Mouse (Mus musculus) spleen, adult 12 weeks (tissue): ENCODE data around the gene Abcb7.
"Not testable (repeated sequence)": the region's sequence is repeated elsewhere in the genome, so short reads cannot be mapped to it uniquely, and the experiment has no call there.

Experiments
- DNase-seq: peaks from one replicate; pipeline ENCODE4 v3.0.0; 2022; ENCODE audit warnings: low spot score

The Abcb7 gene

GRCm38 (mm10) chrX:104413183-104413983, at the start of gene Abcb7:
Gene Abcb7, minus strand, starts transcription at chrX:104413856.
- DNase-seq, result peak; percentile 65

GRCm38 (mm10) chrX:104461755-104462154, 48.1 kb upstream of the Abcb7 start:
- DNase-seq, result no peak

DNA sequence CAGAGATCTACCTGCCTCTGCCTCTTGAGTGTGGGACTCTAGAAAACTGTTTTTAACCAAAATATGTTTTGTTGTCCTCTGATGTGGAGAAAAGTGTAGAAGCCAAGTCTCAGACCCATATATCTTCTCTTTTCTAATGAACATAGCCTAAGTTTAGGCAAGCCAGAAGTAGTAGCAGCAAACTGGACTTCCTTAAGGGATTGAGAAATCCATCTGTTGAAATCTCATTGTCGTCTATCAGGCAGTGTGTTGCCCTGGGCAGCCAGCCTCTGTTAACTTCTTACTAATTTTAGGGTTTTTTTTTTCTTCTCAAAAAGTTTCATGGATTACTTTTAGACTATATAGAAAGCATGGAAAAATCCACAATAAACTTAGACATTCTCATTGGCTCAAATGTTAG, 38.8 kb upstream of the Abcb7 start:
- no peak for DNase-seq

GRCm38 (mm10) chrX:104433456-104433855, 19.8 kb upstream of the Abcb7 start:
- DNase-seq, result no peak

DNA sequence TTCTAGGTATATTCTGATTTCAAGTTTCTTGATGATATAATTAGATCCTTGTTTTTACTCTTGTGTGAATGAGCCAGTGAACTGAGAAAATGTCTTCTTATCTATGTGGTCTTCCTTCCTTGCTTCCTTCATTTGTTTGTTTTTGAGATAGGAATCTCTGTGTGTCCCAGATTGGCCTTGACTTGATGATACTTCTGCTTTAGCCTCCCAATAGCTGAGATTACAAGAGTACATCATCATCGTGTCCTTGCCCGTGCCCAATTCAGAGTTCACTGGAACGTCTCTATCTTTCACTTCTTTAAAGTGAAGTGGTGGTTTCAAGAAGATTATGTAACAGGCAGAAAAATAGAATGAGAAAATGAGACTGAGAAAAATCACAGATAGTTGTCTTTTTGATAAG, 14.5 kb upstream of the Abcb7 start:
- DNase-seq, result no peak

DNA sequence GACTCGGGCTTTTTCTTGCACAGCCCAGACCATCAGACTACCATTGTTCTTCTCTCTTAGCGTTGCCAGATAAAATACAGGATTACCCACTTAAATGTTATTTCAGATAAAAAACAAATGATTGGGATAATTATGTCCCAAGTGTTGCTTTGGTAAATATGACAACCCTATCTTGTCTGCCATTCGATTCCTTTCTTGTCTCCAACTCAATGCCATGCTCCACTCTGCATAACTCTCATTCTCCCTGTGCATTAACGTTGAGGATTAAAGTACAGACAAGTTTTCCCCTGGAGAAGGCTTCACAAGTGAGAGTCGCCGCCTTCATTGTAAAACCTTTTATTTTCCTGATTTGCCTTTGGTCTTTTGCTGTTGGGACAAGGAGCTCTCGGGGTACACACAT, 339 bp upstream of the Abcb7 start:
- no peak for DNase-seq

- no peak for DNase-seq
Measured at GRCm38 (mm10) chrX:104408137-104408536, 5.5 kb downstream of the Abcb7 start.

GRCm38 (mm10) chrX:104402463-104402862, 11.2 kb downstream of the Abcb7 start:
- DNase-seq, result no peak

GRCm38 (mm10) chrX:104401134-104401533, 12.5 kb downstream of the Abcb7 start:
- DNase-seq, result no peak

GRCm38 (mm10) chrX:104397526-104397925, 16.1 kb downstream of the Abcb7 start:
- DNase-seq, result no peak

DNA sequence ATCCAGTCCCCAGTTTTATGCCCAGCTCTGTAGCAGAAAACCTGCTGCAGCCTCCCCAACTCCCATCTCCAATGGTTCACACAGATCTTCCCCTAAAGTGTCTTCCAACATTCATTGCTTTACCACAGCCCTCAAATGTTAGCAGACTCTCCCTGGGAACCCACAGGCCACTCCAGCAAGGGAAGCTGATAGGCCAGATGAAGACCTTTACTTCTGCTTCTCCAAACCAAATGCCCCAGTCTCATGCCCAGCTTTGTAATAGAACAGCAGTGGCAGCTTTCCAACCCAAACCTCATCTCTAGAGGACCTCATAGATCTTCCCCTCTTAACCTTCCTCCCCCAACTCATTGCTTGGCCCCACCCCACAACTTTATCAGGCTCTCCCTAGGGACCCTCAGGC, 54.0 kb downstream of the Abcb7 start:
- no peak for DNase-seq

DNA sequence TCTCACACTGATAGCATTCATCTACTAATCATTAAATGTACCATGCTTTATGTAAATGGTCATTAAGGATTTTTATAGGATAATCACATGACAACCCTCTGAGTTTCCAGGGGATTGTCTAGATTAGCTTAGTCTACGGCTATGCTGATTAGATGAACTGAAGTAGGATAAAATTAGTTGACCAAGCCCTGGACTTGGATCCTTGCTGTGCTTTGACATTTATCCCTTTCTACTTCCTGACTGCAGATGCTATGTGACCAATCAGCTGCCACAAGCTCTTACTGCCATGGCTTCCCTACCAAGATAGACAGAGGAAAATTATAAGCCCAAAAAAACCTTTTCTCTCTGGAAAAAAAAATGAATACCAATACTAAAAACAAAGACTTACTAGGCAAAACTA, 57.8 kb downstream of the Abcb7 start:
- DNase-seq, result no peak

- DNase-seq, result not testable (repeated sequence)
Measured at GRCm38 (mm10) chrX:104348146-104348545, 65.5 kb downstream of the Abcb7 start.

- no peak for DNase-seq
Measured at GRCm38 (mm10) chrX:104291721-104292120, 121.9 kb downstream of the Abcb7 start.

DNA sequence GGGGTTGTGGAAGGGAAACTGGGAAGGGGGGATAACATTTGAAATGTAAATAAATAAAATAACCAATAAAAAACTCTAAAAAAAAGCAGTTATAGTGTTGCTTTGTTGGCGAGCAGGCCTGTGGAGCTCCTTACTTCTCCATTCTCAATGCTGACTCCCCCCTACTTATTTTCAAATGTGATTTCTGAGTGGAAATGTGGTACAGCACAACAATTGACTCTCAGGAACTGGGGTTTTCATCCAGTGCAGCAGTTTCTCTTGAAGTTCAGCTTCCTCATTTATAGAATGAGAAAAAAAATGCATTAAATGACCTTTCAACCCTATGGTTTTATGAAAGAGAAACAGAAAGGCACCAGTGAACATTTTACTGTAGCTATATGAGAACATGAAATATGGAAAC, 133.8 kb downstream of the Abcb7 start:
- DNase-seq, result no peak

- no peak for DNase-seq
Measured at GRCm38 (mm10) chrX:104264371-104264770, 149.3 kb downstream of the Abcb7 start.

GRCm38 (mm10) chrX:104262468-104262867, 151.2 kb downstream of the Abcb7 start:
- no peak for DNase-seq

GRCm38 (mm10) chrX:104256561-104256960, 157.1 kb downstream of the Abcb7 start:
- no peak for DNase-seq
